Mouse (Mus musculus) erythroblast, embryonic 14.5 days (primary cell): ENCODE data around the gene B3gnt6.

Source experiments
- GATA1 ChIP-seq: IDR thresholded peaks from 2 replicates; pipeline ENCODE4 v1.6.1; 2012; ENCODE audit warnings: low read length, inconsistent platforms, mixed read lengths
- TAL1 ChIP-seq: IDR thresholded peaks from 3 replicates; pipeline ENCODE4 v1.6.1; 2012; ENCODE audit warnings: low read length, inconsistent platforms, mixed read lengths

DNA sequence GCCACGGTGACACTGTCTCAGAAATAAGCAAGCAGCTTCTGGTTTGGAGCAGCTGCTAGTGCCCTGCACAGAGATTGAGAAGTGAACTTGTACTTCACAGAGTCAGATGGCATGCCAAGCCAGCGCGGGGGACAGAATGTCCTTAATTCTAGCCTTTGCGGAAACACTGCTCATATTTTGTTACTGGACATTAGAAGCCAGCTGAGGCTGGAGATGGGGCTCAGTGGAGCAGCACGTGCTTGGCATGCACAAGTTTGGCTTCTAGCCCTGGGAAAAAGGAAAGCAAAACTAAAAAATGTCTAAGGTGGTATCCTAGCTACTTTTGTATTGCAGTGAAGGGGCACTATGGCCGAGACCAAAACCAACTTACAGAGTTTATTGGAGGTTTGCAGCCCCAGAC, 14.0 kb downstream of the B3gnt6 start:
- TF ChIP-seq GATA1 (no peak), TAL1 (no peak)
